7 mouse cellular contexts compared by ENCODE assay signal in genomic region chr13:51418268-51418941, GRCm38 (mm10). TPM values are rescaled to one million over a fixed set of nuclear protein-coding genes. Genes with fewer than 3 reads are reported as not detected.
DNase-seq lines count a peak whose midpoint lies in the region; ATAC-seq and TF ChIP-seq lines count a peak whose summit lies in the region.

No protein-coding gene starts in this region.

- H3K9me3 ChIP-seq in embryonic facial prominence, embryonic 11.5 days (replicated peaks; ENCODE audit: control insufficient read depth, low read length) = no peaks in the 10 kb centered on the region
- peaks cover 13% of the 10 kb centered on the region for H3K9me3 ChIP-seq in limb, embryonic 12.5 days
- no peaks in the 10 kb centered on the region for H3K9me3 ChIP-seq in midbrain, embryonic 15.5 days

- ATAC-seq in embryonic facial prominence, embryonic 11.5 days (replicated peaks; ENCODE audit: insufficient number of reproducible peaks, low FRiP score, low TSS enrichment, low read depth) = peak; percentile 61
- ATAC-seq in limb, embryonic 12.5 days (ENCODE audit: insufficient number of reproducible peaks, insufficient read depth, low FRiP score, low TSS enrichment, low read depth) = peak; percentile 32; the same call in 1 of the 2 replicates
- ATAC-seq in midbrain, embryonic 15.5 days (replicated peaks) = peak; percentile 84

- no peaks in the 10 kb centered on the region for H3K27me3 ChIP-seq in embryonic facial prominence, embryonic 11.5 days (ENCODE audit: control insufficient read depth, insufficient read depth, low read length)
- H3K27me3 ChIP-seq in limb, embryonic 12.5 days = no peaks in the 10 kb centered on the region
- H3K27me3 ChIP-seq in midbrain, embryonic 15.5 days (replicated peaks) = no peaks in the 10 kb centered on the region
- H3K27me3 ChIP-seq in spleen, adult 2 months (ENCODE audit: control insufficient read depth, insufficient read depth, low read length) = no peaks in the 10 kb centered on the region

- peak; percentile 81; the same call in 1 of the 2 replicates for TF ChIP-seq CTCF in spleen, adult 2 months (IDR thresholded peaks at IDR 0.05; ENCODE audit: extremely low read depth, insufficient read depth, insufficient read length, insufficient replicate concordance)

- peaks cover 5% of the 10 kb centered on the region for H3K36me3 ChIP-seq in embryonic facial prominence, embryonic 11.5 days (replicated peaks; ENCODE audit: control insufficient read depth, insufficient read depth, low read depth, low read length)
- peaks cover 94% of the 10 kb centered on the region for H3K36me3 ChIP-seq in limb, embryonic 12.5 days
- no peaks in the 10 kb centered on the region for H3K36me3 ChIP-seq in midbrain, embryonic 15.5 days (replicated peaks)
- no peaks in the 10 kb centered on the region for H3K36me3 ChIP-seq in spleen, adult 2 months (ENCODE audit: control insufficient read depth, insufficient read depth, low read length)

- 6% methylated on average over 20 of the region's 20 CpGs for WGBS in embryonic facial prominence, embryonic 11.5 days
- WGBS in limb, embryonic 12.5 days = 4% methylated on average over 20 of the region's 20 CpGs
- 2% methylated on average over 20 of the region's 20 CpGs for WGBS in midbrain, embryonic 15.5 days
- WGBS in spleen, adult 2 months = 16% methylated on average over 20 of the region's 20 CpGs

- peak overlapping the region; percentile 2 for H3K4me2 ChIP-seq in embryonic facial prominence, embryonic 11.5 days (ENCODE audit: low read depth, low read length)
- H3K4me2 ChIP-seq in limb, embryonic 12.5 days = peak overlapping the region; percentile 24
- peak overlapping the region; percentile 52 for H3K4me2 ChIP-seq in midbrain, embryonic 15.5 days

- peak overlapping the region; percentile 70 for H3K27ac ChIP-seq in embryonic facial prominence, embryonic 11.5 days (replicated peaks; ENCODE audit: low read depth, low read length)
- H3K27ac ChIP-seq in limb, embryonic 12.5 days = peak overlapping the region; percentile 91
- peak overlapping the region; percentile 79 for H3K27ac ChIP-seq in midbrain, embryonic 15.5 days
- no peak overlapping the region for H3K27ac ChIP-seq in spleen, adult 2 months (ENCODE audit: insufficient read depth, low read length)

- TF ChIP-seq POLR2A in spleen, adult 2 months (IDR thresholded peaks at IDR 0.05; ENCODE audit: low read depth, low read length) = no peak

- H3K4me1 ChIP-seq in embryonic facial prominence, embryonic 11.5 days (ENCODE audit: control insufficient read depth, insufficient read depth, low read length) = no peaks in the 10 kb centered on the region
- peaks cover 34% of the 10 kb centered on the region for H3K4me1 ChIP-seq in limb, embryonic 12.5 days (replicated peaks)
- H3K4me1 ChIP-seq in midbrain, embryonic 15.5 days = peaks cover 24% of the 10 kb centered on the region
- H3K4me1 ChIP-seq in spleen, adult 2 months (ENCODE audit: control insufficient read depth, insufficient read depth, insufficient read length) = no peaks in the 10 kb centered on the region

- H3K9ac ChIP-seq in embryonic facial prominence, embryonic 11.5 days (replicated peaks; ENCODE audit: low read length) = peak overlapping the region; percentile 47
- H3K9ac ChIP-seq in limb, embryonic 12.5 days (replicated peaks) = peak overlapping the region; percentile 50
- peak overlapping the region; percentile 41 for H3K9ac ChIP-seq in midbrain, embryonic 15.5 days

- H3K4me3 ChIP-seq in embryonic facial prominence, embryonic 11.5 days (ENCODE audit: low read depth, low read length) = no peak overlapping the region
- H3K4me3 ChIP-seq in limb, embryonic 12.5 days (replicated peaks) = no peak overlapping the region
- H3K4me3 ChIP-seq in midbrain, embryonic 15.5 days = peak overlapping the region; percentile 22
- no peak overlapping the region for H3K4me3 ChIP-seq in spleen, adult 2 months (ENCODE audit: extremely low read depth, insufficient read depth, insufficient read length)

- peak; percentile 96 for DNase-seq in adrenal gland, postnatal 25 days
- peak; percentile 97 for DNase-seq in embryonic facial prominence, embryonic 11.5 days (ENCODE audit: low spot score)
- peak; percentile 95 for DNase-seq in heart, adult 8-10 months (ENCODE audit: low spot score)
- DNase-seq in kidney, adult 8-10 months = peak; percentile 80 to 93
- peak in 1 of 2 experiments; percentile 80 for DNase-seq in spleen, adult 2 months (ENCODE audit: low read depth in 1 of 2, low spot score in 2 of 2)

RNA-seq across cellular contexts. Expression of gene S1pr3, which starts 10.0 kb away (rescaled TPM):
- total RNA-seq in adrenal gland, postnatal 25 days (2021) = 12.2 and 16.1 TPM in 2 replicates
- 96.6 and 102 TPM in 2 replicates for polyA plus RNA-seq in embryonic facial prominence, embryonic 11.5 days (2014; fragmentation: Nextera tagmentation; extraction: Ambion mirVana)
- 10 to 100 TPM in 3 of 4 experiments, 1 to 10 TPM in 1; 8.1 to 12.6 (median 10.9) TPM for total RNA-seq in heart, adult 8-10 months (2022)
- polyA plus RNA-seq in limb, embryonic 12.5 days (2016; fragmentation: Nextera tagmentation; extraction: Ambion mirVana) = 133 and 148 TPM in 2 replicates
- 13.6 and 14.0 TPM in 2 replicates for polyA plus RNA-seq in midbrain, embryonic 15.5 days (2015; fragmentation: Nextera tagmentation; extraction: Ambion mirVana)
- polyA plus RNA-seq in spleen, adult 2 months (2012; rRNA removed) = 19.9 and 24.7 TPM in 2 replicates

Comparison
In these comparisons a context has a peak if more than half of its experiments do, and no peak if none do; other contexts are left out.
1. ATAC-seq: peak in every context shown above with its lines; median percentile 84 in midbrain, embryonic 15.5 days; 61 in embryonic facial prominence, embryonic 11.5 days; 32 in limb, embryonic 12.5 days.
2. H3K4me2 ChIP-seq: peak in every context shown above with its lines; median percentile 52 in midbrain, embryonic 15.5 days; 24 in limb, embryonic 12.5 days; 2 in embryonic facial prominence, embryonic 11.5 days.